Mouse (Mus musculus): ENCODE data around the gene Fam50b.

Fam50b gene

DNA sequence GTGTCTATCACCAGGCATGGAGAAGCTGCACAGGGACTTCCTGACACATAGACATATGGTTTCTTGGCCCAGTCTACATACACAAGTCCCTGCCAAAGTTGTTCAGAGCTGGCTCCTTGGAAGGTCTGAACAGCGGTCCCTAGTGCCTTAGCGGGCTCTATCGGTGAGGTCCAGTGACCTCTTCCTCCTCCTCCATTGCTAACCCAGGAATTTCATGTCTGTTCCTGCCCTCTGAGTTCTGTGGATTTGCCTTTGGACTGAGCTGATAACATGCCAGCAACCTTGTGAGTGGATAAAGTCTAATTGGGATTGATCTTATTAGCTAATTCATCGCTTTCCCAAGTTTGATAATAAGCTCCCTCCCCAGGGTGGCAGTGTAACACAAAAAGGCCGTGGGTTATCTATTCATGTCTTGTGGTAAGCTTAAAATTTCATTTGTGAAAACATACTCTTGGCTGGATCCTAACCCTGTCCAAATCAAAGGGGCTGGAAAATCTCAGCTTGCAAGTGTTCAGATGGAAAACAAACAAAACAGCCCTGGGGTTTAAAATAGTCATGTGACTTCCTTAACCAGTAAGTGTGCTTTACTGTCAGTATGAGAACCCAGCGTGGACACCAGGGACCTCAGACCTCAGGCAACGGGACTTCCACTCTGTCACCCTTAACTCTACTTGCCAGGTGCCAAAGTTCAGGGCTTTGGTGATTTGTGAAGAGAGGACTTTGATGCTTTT lies 3.5 kb downstream of the Fam50b start:
- no peak for DNase-seq (ENCODE audit: low spot score in 2 of 2)

DNA sequence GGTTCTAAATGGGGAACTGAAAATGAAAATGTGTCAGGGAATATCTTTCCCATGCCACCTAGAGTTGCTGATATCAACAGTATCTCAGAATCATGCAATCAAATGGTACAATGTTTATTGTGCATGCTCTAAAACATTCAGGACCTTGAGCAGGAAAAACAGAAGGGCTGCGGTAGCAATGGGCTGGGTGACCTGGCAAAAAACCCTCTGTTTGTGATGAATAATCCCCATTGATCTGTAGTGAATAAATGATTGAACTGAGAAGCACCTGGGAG lies 4.0 kb downstream of the Fam50b start:
- no peak for DNase-seq (ENCODE audit: low spot score in 2 of 2)

- no peak for DNase-seq (ENCODE audit: low spot score in 2 of 2)
Observed at GRCm38 (mm10) chr13:34739071-34739470, 4.4 kb downstream of the Fam50b start.

GRCm38 (mm10) chr13:34741254-34741653 lies 6.6 kb downstream of the Fam50b start:
- no peak for DNase-seq (ENCODE audit: low spot score in 2 of 2)

GRCm38 (mm10) chr13:34741813-34742568 lies 7.3 kb downstream of the Fam50b start:
- DNase-seq (ENCODE audit: low spot score in 2 of 2): no peak

- no peak for DNase-seq (ENCODE audit: low spot score in 2 of 2)
Observed at GRCm38 (mm10) chr13:34746811-34747210, 12.2 kb downstream of the Fam50b start.

DNA sequence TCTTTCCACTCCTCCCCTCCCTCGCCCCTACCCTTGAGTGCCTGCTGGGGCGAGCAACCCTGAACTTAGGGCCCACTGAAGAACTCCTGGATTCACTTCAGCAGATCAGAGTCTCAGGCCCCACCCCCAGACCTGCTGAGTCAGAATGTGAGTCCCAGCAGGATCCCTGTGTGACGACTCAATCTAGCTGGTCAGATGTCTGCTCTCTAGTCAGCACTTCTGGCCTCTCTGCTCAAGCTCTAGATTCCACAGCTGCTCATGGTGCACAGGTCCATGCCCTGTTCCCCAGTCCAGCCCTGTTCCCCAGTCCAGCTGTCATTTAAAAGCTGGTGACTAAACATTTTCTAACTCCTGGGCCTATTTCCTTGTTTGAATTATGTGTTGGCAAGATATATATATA lies 13.9 kb downstream of the Fam50b start:
- no peak for DNase-seq (ENCODE audit: low spot score in 2 of 2)

DNA sequence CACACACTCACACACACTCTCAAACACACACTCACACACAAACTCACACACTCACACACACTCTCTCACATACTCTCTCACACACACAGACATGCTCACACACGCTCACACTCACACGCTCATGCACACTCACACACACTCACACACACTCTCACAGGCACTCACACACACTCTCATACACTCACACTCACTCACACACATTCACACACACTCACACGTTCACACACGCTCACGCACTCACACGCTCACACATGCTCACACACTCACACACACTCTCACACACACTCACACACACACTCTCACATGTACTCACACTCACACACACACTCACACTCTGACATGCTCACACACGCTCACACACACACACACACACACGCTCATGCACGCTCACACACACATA lies 24.6 kb downstream of the Fam50b start:
- DNase-seq (ENCODE audit: low spot score in 2 of 2): no peak

DNA sequence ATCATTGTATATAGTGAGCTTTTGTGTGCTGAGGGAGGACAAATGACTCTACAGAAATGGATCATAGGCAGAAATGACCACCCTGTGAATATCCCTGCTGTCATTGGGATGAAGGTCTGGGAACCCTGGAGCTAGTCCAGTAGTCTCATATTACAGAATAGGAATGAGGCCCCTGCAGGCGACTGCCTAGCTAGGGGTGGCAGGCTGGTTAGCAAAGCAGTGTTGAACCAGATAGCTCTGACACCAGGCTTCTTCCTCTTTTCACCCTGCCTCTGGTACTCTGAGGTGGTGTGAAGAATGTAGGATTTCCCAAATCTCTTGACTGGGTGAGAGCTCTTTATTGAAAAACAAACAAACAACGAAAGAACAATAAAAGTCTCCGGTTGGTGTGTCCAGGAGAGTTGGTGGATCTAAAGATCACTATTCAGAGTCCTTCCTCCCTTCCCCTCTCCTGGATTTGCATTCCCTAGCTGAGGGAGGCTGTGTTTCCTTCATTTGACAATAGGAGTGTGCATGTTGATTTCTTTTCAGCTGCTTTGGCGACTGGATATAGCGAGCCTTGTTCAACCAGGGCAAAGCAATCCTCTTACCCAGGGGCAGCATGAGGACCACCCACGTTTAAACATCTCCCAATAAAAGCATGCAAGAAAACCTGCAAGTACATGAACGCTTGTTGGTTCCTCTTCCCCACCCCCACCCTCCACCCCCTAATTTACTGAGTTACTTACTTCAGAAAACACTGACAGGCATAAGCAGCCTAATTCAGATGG lies 26.1 kb downstream of the Fam50b start:
- no peak for DNase-seq (ENCODE audit: low spot score in 2 of 2)

- DNase-seq (ENCODE audit: low spot score in 2 of 2): no peak
Observed at GRCm38 (mm10) chr13:34762136-34762535, 27.5 kb downstream of the Fam50b start.

DNA sequence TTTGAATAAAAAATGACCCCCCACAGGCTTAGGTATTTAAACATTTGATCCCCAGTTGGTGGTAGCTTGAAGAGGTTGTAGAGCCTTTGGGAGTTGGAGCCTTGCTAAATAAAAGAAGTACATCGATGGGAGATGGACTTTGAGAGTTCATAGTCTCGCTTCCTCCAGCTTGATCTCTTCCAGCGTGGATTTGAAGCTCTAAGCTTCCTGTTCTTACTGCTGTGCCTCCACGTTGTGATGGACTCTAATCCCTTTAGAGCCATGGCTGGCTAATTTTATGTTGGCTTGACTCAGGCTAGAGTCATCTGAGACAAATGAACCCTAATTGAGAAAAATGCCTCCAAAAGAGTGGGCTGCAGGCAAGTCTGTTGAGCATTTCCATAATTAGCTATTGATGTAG lies 28.2 kb downstream of the Fam50b start:
- DNase-seq (ENCODE audit: low spot score in 2 of 2): no peak

- DNase-seq (ENCODE audit: low spot score in 2 of 2): no peak
Observed at GRCm38 (mm10) chr13:34765269-34765668, 30.6 kb downstream of the Fam50b start.

DNA sequence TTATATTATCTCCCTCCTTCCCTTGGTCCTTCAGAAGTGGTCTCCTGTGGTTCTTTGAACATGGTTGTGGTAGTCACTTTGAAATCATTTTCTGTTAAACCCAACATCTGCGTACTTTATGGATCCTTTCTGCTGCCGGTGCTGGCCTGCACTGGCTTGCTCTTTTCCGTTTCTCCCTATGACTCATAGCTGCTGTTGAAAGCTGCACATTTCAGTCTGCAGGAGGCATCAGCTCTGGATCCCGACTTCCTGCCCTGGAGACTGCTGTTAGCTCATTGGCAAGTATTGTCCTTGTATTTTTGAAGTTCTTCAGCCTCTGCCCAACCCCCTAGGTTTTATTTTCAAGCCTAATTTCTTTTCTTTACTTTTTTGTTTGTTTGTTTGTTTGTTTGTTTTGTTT lies 31.9 kb downstream of the Fam50b start:
- no peak for DNase-seq (ENCODE audit: low spot score in 2 of 2)

DNA sequence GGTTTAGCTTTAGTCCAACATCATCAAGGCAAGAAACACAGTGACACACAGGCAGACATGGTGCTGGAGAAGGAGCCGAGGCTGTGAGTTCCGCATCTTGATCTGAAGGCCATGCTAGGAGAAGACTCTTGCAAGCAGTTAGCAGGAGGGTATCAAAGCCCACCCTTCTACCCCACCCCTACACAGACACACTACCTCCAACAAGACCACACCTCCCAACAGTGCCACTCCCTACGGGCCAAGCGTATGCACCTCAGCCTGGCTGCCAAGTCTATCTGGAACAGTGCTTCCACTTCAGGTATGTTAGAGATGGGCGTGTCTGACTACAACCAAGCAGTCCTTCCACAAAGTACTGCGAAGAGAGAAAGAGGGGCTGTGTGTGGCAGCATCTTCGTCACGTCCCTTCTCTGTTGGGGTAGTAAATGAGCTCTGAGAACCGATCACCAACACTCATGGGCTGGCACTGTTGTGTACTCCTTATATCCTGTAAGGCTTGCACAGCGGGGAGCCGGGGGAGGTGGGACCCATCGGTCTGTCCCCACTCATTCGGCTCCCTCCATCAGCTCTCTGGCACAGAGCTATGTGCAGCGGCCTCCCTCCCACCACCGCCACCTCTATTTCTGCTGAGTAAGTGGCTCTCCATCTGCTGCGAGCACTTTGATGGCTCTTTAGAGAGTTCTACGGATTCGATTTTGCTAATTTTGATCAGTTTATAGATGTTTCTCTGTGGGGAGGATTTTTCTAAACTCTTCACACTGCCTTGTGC lies 33.1 kb downstream of the Fam50b start:
- DNase-seq (ENCODE audit: low spot score in 2 of 2): peak; percentile 2 to 26

GRCm38 (mm10) chr13:34776767-34777166 lies 42.1 kb downstream of the Fam50b start:
- DNase-seq (ENCODE audit: low spot score in 2 of 2): no peak

- no peak for DNase-seq (ENCODE audit: low spot score in 2 of 2)
Observed at GRCm38 (mm10) chr13:34780856-34781610, 46.4 kb downstream of the Fam50b start.

- no peak for DNase-seq (ENCODE audit: low spot score in 2 of 2)
Observed at GRCm38 (mm10) chr13:34781611-34782009, 47.0 kb downstream of the Fam50b start.

GRCm38 (mm10) chr13:34784818-34785217 lies 50.2 kb downstream of the Fam50b start:
- DNase-seq (ENCODE audit: low spot score in 2 of 2): no peak

GRCm38 (mm10) chr13:34786634-34787033 lies 52.0 kb downstream of the Fam50b start:
- no peak for DNase-seq (ENCODE audit: low spot score in 2 of 2)

- DNase-seq (ENCODE audit: low spot score in 2 of 2): no peak
Observed at GRCm38 (mm10) chr13:34787546-34787945, 52.9 kb downstream of the Fam50b start.

GRCm38 (mm10) chr13:34789176-34789818 lies 54.6 kb downstream of the Fam50b start:
- no peak for DNase-seq (ENCODE audit: low spot score in 2 of 2)
